Mouse (Mus musculus) hematopoietic stem cell, adult 5-6 weeks (primary cell): ENCODE results near the gene Rpl10a. TPM values are rescaled to one million over a fixed set of nuclear protein-coding genes. Genes with fewer than 3 reads are reported as not detected.

Experiments
- ATAC-seq, 2 experiments: fragments of 125-278 bp in 1 of 2; replicated peaks in 1 of 2; 2 replicates each; pipeline ENCODE4 v1.8.0; 2016 to 2017; ENCODE audit warnings: inconsistent platforms in 2 of 2, mild to moderate bottlenecking in 2 of 2, moderate number of reproducible peaks in 2 of 2, low read depth in 1 of 2, moderate TSS enrichment in 1 of 2; ENCODE audit not compliant: low FRiP score in 2 of 2, poor library complexity in 2 of 2, severe bottlenecking in 2 of 2, insufficient read depth in 1 of 2, low TSS enrichment in 1 of 2
- total RNA-seq: library from RNA; stranded (forward); fragments of 172-1452, 232-1000 nt; gene quantifications from 2 replicates; pipeline ENCODE4 v1.2.3, GENCODE M21; 2017

Rpl10a gene
- total RNA-seq, 1 experiment from 2014 or later = 828 TPM

DNA sequence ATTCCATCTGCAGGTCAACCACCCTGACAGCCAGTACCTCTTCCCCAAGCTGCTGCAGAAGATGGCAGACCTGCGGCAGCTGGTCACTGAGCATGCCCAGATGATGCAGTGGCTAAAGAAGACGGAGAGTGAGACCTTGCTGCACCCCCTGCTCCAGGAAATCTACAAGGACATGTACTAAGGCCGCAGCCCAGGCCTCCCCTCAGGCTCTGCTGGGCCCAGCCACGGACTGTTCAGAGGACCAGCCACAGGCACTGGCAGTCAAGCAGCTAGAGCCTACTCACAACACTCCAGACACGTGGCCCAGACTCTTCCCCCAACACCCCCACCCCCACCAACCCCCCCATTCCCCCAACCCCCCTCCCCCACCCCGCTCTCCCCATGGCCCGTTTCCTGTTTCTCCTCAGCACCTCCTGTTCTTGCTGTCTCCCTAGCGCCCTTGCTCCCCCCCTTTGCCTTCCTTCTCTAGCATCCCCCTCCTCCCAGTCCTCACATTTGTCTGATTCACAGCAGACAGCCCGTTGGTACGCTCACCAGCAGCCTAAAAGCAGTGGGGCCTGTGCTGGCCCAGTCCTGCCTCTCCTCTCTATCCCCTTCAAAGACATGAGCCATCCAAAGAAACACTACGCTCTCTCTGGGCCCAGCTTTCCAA lies 28.5 kb upstream of the Rpl10a start:
- ATAC-seq = no peak

DNA sequence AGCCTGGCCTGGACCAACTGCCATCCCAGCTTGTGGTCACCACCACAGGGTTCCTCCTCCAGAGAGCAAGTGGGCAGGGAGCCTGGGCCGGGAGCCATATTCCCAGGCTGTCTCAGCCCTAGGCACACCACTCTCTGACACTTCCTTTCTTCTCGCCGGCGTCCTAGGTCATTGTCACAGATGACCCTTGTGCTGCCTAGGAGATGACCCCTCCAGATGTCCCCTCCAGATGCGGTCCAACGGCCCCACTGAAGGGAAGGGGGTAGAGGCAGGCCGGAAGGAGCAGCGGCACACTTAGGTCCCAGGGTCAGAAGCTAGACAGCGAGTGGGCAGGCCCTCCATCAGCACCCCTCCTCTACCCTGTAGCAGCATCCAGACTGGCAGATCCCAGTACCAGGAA lies 27.9 kb upstream of the Rpl10a start:
- no peak for ATAC-seq

DNA sequence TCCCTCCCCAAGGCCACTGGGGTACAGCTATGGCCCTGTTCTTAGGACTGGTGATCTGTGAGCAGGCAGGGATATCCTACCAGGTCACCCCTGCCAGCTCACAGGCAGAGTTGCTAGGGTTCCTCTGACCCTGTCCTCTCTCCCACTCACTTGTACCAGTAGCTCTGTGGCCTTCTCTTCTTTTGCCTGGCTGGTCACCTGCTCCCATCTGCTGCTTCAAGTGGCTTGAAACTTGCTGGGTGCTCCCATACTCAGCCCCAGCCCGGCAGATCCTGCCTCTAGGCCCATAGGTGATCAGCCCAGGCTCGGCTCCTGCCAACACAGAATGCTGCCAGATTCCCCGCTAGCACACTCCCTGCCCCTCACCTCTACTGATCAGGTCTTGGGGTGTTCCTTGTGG lies 27.4 kb upstream of the Rpl10a start:
- ATAC-seq = no peak

DNA sequence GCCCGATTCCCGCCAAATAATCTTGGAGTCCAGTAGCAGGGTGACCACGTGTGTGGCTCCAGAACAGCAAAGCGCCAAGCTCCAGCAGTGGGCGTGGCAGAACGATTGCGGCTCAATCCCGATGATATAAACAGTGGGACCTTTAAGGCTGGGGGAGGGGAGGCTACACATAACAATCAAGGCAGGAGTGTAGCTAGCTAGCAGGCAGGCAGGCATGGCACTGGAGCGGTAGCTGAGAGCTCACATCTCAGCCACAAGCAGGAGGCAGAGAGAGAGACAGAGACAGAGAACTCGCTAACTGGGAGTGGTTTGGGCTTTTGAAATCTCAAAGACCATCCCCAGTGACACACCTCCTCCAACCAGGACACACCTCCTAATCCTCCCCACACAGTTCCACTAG lies 23.1 kb upstream of the Rpl10a start:
- no peak for ATAC-seq

DNA sequence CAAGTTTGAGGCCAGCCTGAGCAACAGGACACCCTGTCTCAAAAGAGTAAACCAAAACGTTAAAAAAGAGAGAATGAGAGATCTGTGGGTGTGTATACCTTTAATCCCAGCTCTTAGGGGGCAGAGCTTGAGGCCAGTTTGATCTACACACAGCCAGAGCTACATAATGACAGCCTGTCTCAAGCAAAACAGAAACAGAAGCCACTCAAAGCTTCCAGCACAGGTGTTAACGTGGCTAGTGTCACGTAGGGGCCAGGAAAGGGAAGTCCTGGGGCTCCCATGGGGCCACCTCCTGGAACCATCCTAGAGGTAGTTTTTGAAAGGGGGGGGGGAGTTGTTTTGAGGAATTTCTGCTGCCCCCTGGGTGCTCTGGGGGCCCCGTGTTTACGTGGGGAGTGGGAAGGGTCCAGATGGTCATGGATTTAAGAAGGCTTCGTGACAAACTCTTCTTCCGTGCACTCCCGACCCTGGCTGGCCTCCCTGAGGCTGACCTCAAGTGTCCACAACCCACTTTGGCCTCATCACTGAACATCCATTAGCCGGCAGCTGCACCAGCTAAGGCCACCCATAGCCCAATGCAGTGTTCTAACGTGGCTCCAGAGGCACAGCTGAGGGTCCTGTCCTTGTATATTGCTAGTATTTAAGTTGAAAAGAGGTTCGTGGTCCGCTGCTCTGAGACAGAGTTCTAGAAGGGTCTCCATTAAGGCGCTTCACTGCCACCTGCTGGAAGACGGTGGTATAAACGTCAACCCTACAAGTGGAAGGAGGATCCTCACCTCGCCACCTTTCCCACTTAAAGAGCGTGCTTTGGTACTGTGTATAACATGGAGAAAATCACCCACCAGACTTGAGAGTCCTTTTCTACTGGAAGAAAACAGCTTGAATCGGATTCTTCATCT lies 19.7 kb upstream of the Rpl10a start:
- ATAC-seq = peak; percentile 47 to 60

DNA sequence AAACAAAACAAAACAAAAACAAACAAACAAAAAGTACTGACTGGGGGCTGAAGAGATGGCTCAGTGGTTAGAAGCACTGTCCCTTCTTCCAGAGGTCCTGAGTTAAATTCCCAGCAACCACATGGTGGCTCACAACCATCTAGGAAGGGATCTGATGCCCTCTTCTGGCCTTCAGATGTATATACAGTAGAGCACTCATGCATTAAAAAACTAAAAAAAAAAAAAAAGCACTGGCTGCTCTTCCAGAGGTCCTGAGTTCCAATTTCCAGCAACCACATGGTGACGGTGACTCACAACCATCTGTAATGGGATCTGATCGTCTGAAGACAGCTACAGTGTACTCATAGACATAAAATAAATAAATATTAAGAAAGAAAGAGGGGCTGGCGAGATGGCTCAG lies 17.4 kb upstream of the Rpl10a start:
- ATAC-seq = no peak

DNA sequence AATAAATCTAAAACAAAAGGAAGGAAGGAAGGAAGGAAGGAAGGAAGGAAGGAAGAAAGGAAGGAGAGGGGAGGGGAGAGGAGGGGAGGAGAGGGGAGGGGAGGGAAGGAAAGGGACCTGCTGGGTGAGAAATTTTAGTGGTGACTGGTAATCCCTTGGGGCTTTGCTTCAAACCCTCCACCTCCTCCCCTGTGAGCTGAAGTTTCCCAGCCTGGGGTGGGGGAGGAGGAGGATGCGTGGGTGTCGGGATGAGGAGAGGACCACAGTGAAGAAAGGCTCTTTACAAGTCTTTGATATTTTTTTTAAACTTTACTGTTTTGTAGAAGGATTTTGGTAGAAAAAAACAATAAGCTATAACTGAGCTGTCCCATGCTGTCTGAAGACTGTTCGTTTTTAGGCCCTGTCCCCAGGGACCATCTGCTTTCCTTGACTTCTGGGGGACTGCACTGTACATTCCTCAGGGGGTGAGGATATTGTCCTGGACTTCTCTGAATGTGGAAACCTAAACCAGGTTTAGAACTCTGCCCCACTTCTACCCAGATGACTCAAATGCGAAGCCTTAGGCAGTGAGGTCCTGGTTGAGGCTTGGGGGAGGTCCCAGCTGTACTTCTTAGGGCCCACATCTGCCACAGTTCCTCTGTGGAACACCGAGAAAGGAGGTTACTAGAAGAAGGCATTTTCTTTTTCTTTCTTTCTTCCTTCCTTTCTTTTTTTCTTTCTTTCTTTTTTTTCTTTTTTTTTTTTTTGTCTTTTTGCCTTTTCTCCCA lies 16.7 kb upstream of the Rpl10a start:
- no peak for ATAC-seq

DNA sequence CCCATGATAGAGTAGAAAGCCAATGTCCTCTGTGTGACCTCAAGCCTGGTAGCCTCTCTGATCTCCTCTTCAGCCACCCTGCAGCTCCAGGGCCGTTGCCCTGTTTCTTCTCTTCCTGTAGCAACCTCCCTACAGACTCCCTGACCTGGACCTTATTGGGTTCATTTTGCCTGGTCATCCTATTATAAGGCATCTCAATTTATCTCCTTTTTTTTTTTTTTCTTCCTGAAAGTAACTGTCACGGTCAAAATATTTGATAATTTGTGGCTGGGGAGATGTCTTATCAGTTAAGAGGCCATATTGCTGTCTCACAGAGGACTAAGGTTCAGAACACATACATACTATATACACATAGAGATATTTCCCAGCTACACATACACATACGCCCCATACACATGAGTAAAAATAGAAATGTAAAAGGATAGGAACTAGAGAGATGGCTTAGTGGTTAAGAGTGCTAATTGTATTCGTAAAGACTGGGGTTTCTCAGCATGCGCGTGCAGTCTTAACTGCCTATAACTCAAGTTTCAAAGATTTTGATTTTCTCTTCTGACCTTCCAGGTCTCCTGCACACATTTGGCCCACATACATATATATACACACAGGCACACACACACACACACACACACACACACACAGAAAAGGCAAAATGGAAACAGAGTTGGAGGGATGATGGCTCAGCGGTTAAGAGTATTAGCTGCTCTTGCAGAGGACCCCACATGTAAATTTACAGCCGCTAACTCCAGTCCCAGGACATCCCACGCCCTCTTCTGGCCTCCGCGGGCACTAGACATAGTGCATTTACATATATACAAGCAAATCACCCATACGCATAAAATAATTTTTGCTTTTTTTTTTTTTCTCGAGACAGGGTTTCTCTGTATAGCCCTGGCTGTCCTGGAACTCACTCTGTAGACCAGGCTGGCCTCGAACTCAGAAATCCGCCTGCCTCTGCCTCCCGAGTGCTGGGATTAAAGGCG lies 15.7 kb upstream of the Rpl10a start:
- no peak; a peak in 1 of 4 replicates for ATAC-seq

DNA sequence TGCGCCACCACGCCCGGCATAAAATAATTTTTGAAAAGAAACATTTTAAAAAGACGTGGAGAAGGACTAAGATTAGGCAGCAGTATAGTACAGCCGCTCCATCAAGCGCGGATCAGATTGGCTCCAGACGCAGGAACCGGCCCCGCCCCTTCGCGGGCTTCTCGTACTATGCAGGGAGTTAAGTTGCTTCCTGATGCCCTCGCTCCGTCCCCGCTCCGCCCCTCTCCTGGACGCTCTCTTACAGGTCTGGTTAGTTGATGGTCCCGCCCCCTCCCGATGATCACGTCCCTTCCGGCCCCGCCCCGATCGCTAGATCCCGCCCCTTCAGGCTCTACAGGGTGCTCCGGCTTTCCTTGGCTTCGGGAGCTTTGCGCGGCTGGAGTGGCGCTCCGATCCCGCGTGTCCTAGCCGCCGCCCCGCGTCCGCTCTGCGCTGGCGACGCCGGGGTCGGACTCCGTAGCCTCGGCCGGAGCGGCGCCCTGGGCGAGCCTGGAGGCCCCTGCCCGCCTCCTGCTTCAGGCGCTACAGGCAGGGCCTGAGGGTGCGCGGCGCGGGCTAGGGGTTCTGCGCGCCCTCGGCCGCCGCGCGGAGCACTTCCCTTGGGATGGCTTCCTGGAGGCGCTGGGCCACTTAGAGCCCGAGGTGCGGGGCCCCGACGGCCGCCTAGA lies 14.9 kb upstream of the Rpl10a start, which contains the start of gene Fance:
Gene Fance, plus strand, starts transcription at position 308 of the 668 bp plus-strand sequence.
- ATAC-seq = peak; percentile 93 to 95

DNA sequence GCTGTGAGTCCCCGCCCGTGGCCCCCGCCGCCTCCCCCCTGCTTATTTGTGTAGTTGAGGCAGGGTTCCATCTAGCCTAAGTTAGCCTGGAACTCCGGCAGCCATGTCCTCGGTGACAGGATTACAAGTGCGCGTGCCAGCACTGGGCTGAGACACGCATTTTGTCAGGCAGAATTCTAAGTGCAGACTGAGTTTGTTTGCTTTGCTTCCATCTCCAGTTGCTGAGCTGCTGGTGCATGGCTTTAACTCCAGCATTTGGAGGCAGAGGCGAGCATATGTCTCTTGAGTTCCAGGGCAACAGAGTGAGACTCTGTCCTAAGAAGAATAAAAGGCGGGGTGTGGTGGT lies 14.4 kb upstream of the Rpl10a start:
- no peak for ATAC-seq

DNA sequence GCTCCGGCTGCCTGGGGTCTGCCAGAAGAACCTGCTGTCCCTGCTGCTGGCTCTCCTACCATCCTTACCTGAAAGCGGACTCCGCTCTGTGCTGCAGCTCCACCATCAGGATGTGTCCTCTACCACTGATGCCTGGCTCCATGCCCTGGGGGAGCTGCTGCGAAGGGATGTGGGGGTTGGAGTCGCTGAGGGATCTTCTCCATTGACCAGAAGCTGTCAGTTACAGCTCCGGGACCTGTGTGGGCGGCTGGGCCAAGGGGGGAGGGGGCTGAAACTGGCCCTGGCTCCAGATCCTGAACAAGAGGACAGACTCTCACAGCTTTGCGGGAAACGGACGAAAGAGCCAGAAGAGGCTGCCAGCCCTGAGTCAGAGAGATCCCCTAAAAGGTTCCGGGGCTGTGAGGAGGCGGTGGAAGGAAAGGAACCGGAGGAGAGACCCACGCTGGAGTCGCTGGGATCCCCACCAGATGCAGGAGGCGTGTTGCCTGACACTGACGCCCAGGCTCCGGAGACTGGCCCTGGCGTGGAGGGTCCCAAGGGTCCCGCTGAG lies 12.6 kb upstream of the Rpl10a start:
- ATAC-seq = no peak

DNA sequence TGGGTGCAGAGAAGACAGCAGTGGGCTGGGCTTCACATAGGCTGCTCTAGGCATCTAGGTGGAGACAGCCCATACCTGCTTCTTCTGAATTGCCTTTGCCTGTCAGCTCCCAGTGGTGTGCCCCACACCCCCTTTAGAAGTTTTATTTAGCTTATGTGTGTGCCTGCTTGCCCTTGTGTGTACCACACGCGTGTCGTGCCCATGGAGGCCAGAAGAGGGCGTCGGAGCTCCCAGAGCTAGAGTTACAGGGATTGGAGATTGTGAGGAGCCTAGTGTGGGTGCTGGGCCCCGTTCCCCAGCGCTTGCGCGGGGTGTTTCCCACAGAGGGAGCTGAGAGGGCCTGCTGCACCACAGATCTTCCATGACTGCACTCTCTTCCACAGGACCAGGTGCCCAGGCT lies 11.8 kb upstream of the Rpl10a start:
- no peak for ATAC-seq

DNA sequence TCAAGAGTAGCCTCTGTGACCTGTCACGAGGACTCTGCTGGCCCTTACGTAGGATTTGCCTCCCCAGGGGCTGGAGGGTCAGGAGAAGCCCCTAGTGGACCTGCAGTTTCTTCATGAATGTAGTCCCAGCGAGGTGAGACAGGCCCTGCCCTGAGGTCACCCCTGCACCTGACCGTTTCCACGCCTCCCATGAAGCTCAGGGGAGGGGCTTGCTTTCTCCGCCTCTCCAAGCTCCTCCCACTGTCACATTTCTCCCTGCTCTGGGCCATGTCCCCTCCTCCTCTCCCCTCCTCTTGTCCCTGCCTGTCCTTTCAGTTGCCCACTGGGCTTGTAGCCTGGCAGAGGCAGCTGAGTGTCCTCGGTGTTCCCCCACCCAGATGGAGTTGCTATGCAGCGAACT lies 11.2 kb upstream of the Rpl10a start:
- no peak for ATAC-seq

DNA sequence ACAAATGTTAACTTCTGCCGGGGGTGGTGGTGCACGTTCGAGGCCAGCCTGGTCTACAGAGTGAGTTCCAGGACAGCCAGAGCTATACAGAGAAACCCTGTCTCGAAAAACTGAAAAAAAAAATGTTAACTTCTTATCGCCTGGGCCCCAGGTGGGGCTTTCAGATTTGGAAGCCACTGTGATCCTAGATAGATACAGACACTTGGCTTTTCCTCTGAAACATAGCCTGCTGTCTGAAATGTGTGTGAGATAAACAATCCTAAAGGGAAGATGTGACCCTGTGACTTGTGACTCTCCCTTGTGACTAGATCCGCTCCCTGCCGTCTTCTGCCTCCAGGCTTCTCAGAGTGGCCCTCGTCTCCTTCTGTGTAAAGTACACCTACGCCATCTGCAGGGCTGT lies 10.5 kb upstream of the Rpl10a start:
- ATAC-seq = no peak

DNA sequence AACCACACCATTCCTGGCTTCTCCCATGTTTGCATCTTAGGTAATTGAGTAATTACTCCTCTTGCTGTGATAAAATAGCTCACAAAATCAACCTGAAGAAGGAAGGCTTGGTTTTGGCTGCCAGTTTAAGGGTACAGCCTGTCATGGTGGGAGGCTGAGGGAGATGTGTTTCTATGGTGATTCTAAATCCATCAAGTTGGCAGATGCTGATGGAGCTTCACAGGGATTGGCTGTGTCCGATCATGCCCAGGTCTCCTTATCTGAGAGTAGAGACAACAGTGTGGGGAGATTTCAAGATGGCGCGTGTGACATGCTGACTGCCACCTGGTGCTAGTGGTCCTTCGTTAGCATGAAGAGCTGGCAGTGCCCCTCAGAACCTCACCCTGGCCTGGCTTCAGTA lies 6.6 kb upstream of the Rpl10a start:
- no peak for ATAC-seq

DNA sequence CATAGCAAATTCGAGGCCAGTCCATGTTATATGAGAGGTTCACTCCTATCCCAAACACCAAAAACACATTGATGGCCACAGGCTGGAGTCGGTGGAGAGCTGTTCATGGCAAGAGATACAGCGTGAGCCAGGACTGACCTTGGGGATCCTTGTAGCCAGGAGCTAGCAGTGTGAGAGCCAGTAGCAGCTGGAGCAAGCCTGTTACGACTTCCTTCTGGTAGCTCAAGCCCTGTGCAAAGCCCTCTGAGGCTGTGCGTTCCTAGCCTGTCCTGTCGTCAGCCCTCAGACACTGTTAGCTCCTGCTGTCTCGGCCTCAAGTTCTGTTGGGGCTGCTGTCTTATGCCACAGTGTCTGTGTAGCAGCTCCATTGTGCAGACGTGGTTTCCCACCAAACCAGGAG lies 4.5 kb upstream of the Rpl10a start:
- no peak for ATAC-seq
